Mouse (Mus musculus): ENCODE measurements at regions not wholly inside any gene's neighbourhood (a gene's known extent, or its start where the extent isn't known, plus 50 kb on each side); places are given as distances from the start of the nearest gene placed in this dataset.

GRCm38 (mm10) chr19:44626261-44626660 is 63.6 kb downstream of the Hif1an start:
- no peak for DNase-seq (ENCODE audit: low spot score in 2 of 2)

- no peak for DNase-seq (ENCODE audit: low spot score in 2 of 2)
Measured at GRCm38 (mm10) chr19:44629705-44630104, 67.1 kb downstream of the Hif1an start.

- no peak for DNase-seq (ENCODE audit: low spot score in 2 of 2)
Measured at GRCm38 (mm10) chr19:44631356-44632007, 68.8 kb downstream of the Hif1an start.

DNA sequence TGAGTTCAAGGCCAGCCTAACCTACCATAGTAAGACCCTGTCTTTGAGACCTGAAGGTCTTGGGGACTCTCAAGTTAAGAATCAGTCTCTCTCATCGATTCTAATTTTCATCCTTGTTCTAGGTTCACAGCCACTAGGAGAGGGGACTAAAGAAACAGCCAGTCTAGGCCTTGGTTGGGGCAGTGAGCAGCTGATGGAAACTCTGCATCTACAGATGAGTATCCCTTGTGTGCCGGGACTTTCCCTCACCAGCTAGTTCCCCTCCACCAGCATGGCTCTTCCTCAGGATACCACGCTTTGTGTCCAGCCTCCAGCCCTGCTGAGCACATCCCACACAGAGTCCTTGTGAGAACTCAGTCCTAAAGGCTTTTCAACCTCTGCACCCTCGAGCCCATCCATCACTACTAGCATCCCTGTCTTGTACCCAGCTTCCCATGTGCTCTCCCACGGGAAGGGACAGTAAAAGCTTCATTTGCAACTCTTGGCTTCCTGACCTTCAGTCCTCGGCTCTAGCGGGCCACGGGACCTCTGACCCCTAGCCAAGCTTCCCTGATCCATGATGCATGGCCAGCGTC is 74.6 kb downstream of the Hif1an start:
- no peak for DNase-seq (ENCODE audit: low spot score in 2 of 2)

DNA sequence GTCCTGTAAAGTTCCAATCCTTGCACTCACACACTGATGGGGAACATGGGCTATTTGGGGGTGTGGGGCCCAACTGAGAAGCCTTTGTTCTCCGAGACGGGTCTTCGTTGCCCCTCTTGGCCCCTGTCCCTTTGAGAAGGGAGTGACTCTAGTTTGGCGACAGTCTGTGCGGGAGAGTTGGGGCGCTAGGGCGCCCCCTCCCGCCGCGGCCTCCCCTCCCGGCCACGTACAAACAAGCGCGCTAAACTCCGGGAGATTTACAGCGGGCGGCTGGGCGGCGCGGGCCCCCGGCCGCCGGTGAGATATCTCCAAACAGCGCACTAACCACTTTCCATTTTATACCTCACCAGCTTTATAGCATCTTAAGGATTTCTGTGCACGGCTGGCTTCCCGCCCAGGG is 77.4 kb downstream of the Hif1an start:
- no peak for DNase-seq (ENCODE audit: low spot score in 2 of 2)

DNA sequence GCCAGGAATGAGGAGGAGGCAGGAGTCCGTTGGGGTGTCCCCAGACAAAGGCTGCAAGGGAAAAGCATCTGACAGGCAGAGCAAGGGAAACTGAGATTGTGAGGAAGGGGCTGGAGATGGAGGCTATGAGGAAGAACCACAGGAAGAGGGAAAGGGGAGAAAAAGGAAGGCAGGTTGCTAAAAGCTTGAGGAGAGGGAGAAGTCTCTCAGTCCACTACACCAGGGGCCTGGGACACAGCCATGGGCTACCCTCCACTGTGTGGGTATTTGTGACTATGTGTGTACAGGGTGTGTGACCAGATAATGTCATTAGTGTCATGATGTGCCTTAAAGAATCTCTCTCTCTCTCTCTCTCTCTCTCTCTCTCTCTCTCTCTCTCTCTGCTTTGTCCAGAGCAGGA is 77.9 kb downstream of the Hif1an start:
- DNase-seq (ENCODE audit: low spot score in 2 of 2): no peak

DNA sequence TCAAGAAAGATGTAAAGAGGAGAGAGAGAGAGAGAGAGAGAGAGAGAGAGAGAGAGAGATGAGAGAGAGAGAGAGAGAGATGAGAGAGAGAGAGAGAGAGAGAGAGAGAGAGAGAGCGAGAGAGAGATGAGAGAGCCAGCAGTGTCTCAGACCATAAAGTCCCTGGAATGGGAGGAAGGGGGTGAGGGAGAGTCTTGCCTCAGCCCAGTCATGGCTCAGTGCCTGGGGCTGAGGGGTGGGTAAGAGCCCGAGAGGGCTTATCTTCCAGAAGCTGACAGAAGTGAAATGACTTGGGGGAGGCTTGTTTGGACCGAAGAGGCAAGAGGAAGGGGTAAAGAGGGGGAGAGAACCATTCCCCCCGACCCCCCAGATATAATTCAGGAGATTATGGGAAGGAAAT is 79.6 kb downstream of the Hif1an start:
- DNase-seq (ENCODE audit: low spot score in 2 of 2): no peak

DNA sequence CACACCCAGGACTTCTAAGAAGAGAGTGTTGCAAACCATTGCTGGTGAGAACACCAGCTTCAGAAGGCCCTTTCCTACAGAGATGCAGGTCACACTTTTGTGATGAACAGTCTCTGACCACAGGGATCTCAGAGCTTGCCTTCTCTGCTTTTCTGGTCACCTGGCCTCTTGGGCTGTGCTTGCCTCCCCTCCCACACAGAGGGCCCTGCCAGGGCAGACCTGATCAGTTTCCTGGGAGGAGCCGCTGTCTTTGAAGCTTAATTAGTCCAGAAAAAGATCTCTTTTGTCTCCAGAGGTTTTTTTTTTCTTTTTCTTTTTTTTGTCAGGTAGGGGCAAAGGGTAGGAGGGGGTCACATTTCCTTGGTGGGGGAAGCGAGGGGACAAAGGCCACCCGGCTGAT is 81.7 kb downstream of the Hif1an start:
- no peak for DNase-seq (ENCODE audit: low spot score in 2 of 2)

DNA sequence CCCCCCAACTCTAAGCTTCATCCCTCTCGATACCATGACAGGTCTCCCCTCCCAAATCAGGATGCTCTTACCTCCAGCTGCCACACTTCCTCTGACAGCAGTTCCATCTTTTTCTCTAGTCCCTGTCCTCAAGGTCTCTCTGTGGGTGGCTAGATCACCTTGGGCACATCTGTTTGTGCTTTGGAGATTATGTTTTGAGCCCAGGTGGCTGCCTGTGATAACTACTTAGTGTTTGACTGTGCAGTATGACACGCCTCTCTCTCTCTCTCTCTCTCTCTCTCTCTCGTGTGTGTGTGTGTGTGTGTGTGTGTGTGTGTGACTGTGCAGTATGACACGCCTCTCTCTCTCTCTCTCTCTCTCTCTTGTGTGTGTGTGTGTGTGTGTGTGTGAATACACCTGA is 82.3 kb downstream of the Hif1an start:
- no peak for DNase-seq (ENCODE audit: low spot score in 2 of 2)

DNA sequence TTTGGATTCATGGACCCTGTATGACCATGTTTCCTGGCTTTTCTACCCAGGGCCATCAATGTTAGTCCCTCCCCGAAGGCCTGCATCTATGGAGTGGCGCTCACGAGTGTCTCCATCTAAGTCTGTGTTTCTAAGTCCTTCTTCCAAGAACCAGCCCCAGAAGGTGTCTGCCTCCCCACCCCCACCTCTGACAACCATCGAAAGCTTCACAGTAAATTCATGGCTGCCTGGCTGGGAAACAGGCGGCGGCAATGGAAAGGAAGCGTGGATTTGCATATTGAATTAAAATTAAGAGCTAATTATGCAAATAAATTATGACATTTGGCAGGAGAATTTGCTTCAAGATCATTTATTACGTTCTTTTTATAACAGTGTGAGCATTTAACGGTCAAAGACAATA is 83.9 kb downstream of the Hif1an start:
- no peak for DNase-seq (ENCODE audit: low spot score in 2 of 2)

DNA sequence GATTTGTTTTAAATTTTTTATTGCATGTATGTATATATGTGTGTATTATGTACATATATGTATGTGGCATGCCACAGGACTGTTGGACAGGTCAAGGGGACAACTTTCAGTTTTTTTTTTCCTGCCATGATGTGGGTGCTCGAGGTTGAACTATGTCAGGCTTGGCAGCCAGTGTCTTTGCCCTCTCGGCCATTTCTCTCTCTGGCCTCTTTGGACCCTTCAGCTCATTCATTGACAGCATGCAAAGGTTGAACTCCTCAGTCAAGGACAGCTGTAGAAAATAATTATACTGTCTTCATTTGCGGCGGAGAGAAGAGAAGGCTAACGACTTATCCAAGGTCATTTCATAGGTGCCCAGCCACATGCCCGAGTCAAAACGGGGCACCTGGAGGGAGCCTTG is 86.6 kb downstream of the Hif1an start:
- no peak for DNase-seq (ENCODE audit: low spot score in 2 of 2)

- DNase-seq (ENCODE audit: low spot score in 2 of 2): no peak
Measured at GRCm38 (mm10) chr19:44650841-44651240, 88.2 kb downstream of the Hif1an start.

- DNase-seq (ENCODE audit: low spot score in 2 of 2): no peak
Measured at GRCm38 (mm10) chr19:44651605-44652004, 89.0 kb downstream of the Hif1an start.

- no peak for DNase-seq (ENCODE audit: low spot score in 2 of 2)
Measured at GRCm38 (mm10) chr19:44655719-44656118, 93.1 kb downstream of the Hif1an start.

- DNase-seq (ENCODE audit: low spot score in 2 of 2): no peak
Measured at GRCm38 (mm10) chr19:44659316-44659715, 96.5 kb upstream of the Pax2 start.

DNA sequence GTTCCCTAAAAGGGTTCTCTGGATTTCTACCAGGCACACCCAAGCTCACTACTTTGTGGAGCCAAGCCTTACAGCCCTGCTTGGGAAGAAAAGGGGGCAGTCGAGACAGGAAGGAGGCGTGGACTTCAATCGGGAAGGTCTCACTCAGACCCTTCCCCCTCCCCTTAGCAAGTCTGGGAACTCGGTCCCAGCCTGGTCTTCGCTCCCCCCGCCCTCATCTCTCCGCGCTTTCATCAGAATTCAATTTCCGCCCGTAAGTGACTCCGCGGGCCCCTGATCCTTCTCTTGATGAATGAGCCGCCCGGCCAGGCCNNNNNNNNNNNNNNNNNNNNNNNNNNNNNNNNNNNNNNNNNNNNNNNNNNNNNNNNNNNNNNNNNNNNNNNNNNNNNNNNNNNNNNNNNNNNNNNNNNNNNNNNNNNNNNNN is 86.3 kb upstream of the Pax2 start:
- no peak for DNase-seq (ENCODE audit: low spot score in 2 of 2)

- DNase-seq (ENCODE audit: low spot score in 2 of 2): no peak
Measured at GRCm38 (mm10) chr19:44674621-44675245, 81.1 kb upstream of the Pax2 start.

GRCm38 (mm10) chr19:44676555-44677120 is 79.2 kb upstream of the Pax2 start:
- no peak for DNase-seq (ENCODE audit: low spot score in 2 of 2)

DNA sequence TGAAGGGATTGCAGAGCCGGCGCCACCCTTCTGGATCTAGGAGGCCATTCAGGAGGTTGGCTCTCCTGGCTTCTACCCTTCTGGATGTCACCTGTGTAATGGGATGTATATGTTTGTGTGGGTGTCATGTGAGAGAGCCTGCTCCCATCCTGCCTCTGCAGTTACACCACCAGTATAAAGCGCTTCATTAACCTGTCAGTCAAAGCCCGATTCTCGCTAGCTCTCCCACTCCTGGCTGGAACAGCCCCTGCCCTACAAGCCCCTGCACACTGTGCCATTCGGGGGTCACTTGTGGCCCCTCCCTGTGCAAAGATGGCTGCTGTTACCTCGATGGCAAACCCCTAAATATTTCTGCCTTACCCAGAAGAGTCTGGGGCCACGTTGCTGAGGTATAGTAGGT is 78.5 kb upstream of the Pax2 start:
- no peak for DNase-seq (ENCODE audit: low spot score in 2 of 2)

DNA sequence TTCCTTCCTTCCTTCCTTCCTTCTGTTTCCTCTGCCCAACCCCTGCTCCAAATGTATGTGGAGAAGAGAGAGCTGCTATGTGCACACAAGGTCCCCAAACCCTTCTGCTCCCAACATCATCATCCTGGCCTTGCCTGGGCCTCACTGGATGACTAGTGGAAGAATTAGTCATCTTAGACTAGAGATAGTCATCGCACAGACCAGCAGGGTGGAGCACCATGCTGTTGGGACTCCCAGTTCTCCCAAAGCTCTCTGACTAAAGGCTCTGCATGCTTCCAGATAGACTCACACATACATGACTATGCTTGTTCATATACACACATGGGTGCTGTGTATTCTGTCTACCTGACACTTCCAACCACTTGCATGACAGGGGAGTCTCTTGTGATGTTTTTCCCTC is 77.2 kb upstream of the Pax2 start:
- DNase-seq (ENCODE audit: low spot score in 2 of 2): no peak

DNA sequence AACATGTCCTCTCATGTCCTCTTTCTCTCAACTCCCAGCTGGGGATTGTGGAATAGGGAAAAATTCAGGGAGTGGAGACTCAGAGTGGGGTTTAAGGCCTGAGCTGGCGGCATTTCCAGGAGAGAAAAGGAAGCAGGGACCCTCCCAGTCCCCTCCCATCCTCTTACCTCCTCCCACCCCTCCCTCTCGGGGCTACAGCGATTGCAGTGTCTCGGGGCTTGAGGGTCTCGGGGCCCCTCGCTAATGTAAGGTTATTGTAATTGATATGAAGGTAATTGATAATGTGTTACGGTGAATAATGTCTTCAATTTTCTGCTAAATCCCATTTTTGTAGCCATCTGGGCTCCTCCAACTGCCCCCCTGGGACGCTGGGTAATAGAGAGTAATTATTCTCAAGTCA is 74.2 kb upstream of the Pax2 start:
- no peak for DNase-seq (ENCODE audit: low spot score in 2 of 2)

DNA sequence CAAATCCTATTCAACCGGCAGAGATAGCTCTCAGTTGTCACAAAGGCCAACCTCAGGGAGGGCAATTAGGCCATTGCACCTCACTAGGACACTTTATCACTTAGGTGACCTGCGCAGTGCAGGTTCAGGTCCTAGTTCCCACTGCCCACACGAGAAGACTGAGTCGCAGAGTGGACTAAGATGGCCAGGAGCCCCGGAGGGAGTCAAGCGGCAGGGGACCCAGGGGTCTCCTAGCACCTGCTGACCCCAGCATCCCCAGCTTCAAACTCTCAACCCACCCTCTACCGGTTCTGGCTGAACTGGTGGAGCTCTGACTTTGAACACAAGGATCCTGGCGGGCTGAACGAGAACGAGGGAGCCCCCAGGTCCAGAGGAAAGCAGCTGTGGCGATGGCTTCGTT is 72.7 kb upstream of the Pax2 start:
- DNase-seq (ENCODE audit: low spot score in 2 of 2): no peak

DNA sequence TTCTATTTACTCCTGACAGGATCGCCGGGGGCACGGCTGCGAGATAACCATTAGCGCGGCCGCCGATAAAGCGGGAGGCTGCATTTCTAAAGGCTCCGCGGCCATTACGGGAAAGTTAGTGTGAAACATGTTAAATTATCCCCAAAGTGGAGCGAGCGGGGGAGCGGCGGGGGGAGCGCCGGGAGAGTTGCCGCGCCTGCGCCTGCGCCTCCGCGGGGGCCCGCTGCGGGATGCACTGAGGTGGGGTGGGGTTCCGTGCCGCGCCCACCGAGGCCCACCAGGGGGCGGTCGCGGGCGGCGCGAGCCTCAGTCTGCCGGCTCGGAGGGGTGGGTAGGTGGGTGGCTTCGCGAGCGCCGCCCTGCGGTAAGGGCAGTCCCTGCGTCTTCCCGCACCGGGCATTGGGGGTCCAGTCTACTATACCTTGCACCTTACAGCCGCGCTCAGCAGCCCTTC is 71.8 kb upstream of the Pax2 start:
- peak; percentile 3 to 24 for DNase-seq (ENCODE audit: low spot score in 2 of 2)

Data from natural killer cell, adult 2 months (primary cell).